Mouse (Mus musculus) spleen, adult 2 months (tissue): Measurements from ENCODE around the gene Cdh16.

Source experiments
- CTCF ChIP-seq: fragments of 200-500 bp; IDR thresholded peaks from 2 replicates; pipeline ENCODE4 v1.5.1; 2011; ENCODE audit warnings: mild to moderate bottlenecking, inconsistent platforms; ENCODE audit not compliant: insufficient read depth, insufficient read length, insufficient replicate concordance; ENCODE audit errors: extremely low read depth
- POLR2A ChIP-seq: fragments of 200-500 bp; IDR thresholded peaks from 2 replicates; pipeline ENCODE4 v1.6.1; 2011; ENCODE audit warnings: low read depth, low read length, inconsistent platforms

- TF ChIP-seq CTCF (no peak), POLR2A (no peak)
These were observed 16.7 kb upstream of the Cdh16 start for GRCm38 (mm10) chr8:104640831-104641370.
